Mouse (Mus musculus) liver, embryonic 11.5 days (tissue): Measurements from ENCODE around the gene Lurap1. TPM values are rescaled to one million over a fixed set of nuclear protein-coding genes. Genes with fewer than 3 reads are reported as not detected.

ENCODE experiments used
- ATAC-seq: fragments of 200-750 bp; cut with Nextera tagmentation; replicated peaks from 2 replicates; pipeline ENCODE4 v1.8.0; 2017; ENCODE audit warnings: moderate number of reproducible peaks, mild to moderate bottlenecking, moderate TSS enrichment, moderate library complexity; ENCODE audit not compliant: low FRiP score
- DNase-seq: peaks from one replicate; pipeline ENCODE4 v3.0.0-alpha.2; 2017; ENCODE audit warnings: low spot score
- H3K27ac ChIP-seq: fragments of 300-500 bp; sonication (generic); 2 replicates; pipeline ENCODE4 v1.5.1; 2014; ENCODE audit warnings: mild to moderate bottlenecking, low read depth, low read length, control low read depth
- H3K27me3 ChIP-seq: fragments of 300-500 bp; sonication (generic); replicated peaks from 2 replicates; pipeline ENCODE4 v1.6.1; 2014; ENCODE audit warnings: low read length, mixed read lengths; ENCODE audit not compliant: control insufficient read depth, insufficient read depth
- H3K36me3 ChIP-seq: fragments of 300-500 bp; sonication (generic); 2 replicates; pipeline ENCODE4 v1.6.1; 2014; ENCODE audit warnings: mild to moderate bottlenecking, low read length, moderate library complexity, mixed read lengths; ENCODE audit not compliant: control insufficient read depth, insufficient read depth
- H3K4me1 ChIP-seq: fragments of 300-500 bp; sonication (generic); replicated peaks from 2 replicates; pipeline ENCODE4 v1.6.1; 2014; ENCODE audit warnings: low read length, mixed read lengths; ENCODE audit not compliant: control insufficient read depth, insufficient read depth
- H3K4me2 ChIP-seq: fragments of 300-500 bp; sonication (generic); 2 replicates; pipeline ENCODE4 v1.6.1; 2014; ENCODE audit warnings: mild to moderate bottlenecking, control low read depth, moderate library complexity
- H3K4me3 ChIP-seq: fragments of 300-500 bp; sonication (generic); 2 replicates; pipeline ENCODE4 v1.5.1; 2014; ENCODE audit warnings: low read depth, low read length, control low read depth
- H3K9ac ChIP-seq: fragments of 300-500 bp; sonication (generic); 2 replicates; pipeline ENCODE4 v1.6.1; 2014; ENCODE audit warnings: low read depth, low read length, control low read depth
- H3K9me3 ChIP-seq: fragments of 300-500 bp; sonication (generic); 2 replicates; pipeline ENCODE4 v1.6.1; 2016; ENCODE audit warnings: low read length, inconsistent platforms, mixed read lengths; ENCODE audit not compliant: control insufficient read depth
- whole genome bisulfite sequencing: fragments of 180-500 bp; shearing (Covaris S2); extraction: QIAGEN DNeasy Blood & Tissue Kit; methylation state at CpG from one replicate; pipeline ENCODE4 v1.1.7; 2014; 5-methylcytosine and 5-hydroxymethylcytosine counted together
- polyA plus RNA-seq: library from polyadenylated mRNA; unstranded; fragments of >200 nt; fragmentation: Nextera tagmentation; extraction: Ambion mirVana; gene quantifications from 2 replicates; pipeline ENCODE4 v1.2.1, GENCODE M21; 2014

The Lurap1 gene
- polyA plus RNA-seq, 1 experiment from 2014 or later = 1.1 TPM

DNA sequence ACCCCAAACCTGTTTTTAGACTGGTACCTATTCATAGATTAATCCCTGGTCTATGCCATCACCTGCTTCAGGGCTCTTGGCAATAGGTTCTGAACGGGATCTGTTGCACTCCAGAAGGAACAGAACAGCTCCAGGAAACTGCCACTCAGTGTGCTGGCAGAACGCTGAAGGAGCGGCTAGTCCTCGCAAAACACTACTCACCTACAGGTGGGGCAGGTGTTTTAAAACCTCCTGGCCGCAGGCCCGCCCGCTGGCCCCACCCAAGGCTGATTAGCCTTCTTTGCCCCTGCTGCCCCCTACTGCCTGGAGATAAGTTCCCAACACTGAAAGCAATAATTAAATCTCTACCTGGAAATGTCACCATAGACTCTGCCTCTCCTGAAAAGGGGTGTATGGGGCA lies 16.3 kb upstream of the Lurap1 start, which contains the start of gene Tspan1:
Gene Tspan1 (minus strand): TSS at position 198 of the 400 bp plus-strand sequence.
- no peak within 1 kb of the TSS for H3K9ac ChIP-seq
- DNase-seq = no peak
- no peaks in the 10 kb centered on the region; the same call in 1 of the 2 replicates for H3K4me1 ChIP-seq
- no peaks in the 10 kb centered on the region for H3K36me3 ChIP-seq
- H3K4me3 ChIP-seq = no peak within 1 kb of the TSS
- H3K4me2 ChIP-seq = no peak within 1 kb of the TSS
- no peaks in the 10 kb centered on the region for H3K27me3 ChIP-seq
- ATAC-seq = no peak
- WGBS = 26% methylated on average over 7 of the region's 7 CpGs
- H3K27ac ChIP-seq = no peak within 1 kb of the TSS
- no peaks in the 10 kb centered on the region for H3K9me3 ChIP-seq

DNA sequence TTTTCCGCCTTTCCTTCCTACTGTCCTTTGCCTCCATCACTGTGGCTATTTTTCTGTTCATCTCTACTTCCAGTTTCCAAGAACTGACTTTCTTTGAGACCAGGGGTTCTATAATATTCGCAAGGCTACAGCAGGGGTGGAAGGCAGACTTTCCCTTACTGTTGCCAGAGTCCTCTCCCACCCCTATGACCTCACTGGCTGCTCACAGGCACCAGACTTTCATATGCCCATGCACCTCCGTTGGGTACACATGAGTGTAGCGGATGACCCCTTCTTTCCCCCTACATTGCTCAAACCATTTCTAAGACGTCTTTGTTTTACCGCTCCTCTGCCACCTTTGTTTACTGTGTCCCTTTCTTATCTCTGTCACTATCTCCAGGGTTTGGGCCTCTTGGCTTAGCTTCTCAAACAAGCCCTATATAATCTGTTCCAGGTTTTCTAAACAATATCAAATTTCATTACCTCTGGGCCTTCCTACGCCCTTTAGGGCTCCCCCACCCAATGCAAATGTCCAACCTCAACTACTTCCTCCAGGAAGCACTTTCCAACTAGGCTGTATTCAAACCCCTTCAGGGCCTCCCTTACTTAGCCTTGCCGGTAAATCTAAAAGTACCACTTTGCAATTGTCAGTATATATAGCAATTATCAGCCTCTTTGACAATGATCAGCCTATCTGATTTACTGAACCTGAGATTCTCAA lies 14.7 kb upstream of the Lurap1 start:
- no peak for DNase-seq
- no peak overlapping the region for H3K4me2 ChIP-seq
- H3K9ac ChIP-seq = no peak overlapping the region
- H3K9me3 ChIP-seq = no peaks in the 10 kb centered on the region
- H3K4me3 ChIP-seq = no peak overlapping the region
- H3K4me1 ChIP-seq = no peaks in the 10 kb centered on the region; the same call in 1 of the 2 replicates
- H3K27me3 ChIP-seq = no peaks in the 10 kb centered on the region
- ATAC-seq = no peak
- WGBS = 54% methylated on average over 8 of the region's 8 CpGs
- H3K36me3 ChIP-seq = no peaks in the 10 kb centered on the region; the same call in 1 of the 2 replicates
- no peak overlapping the region for H3K27ac ChIP-seq

DNA sequence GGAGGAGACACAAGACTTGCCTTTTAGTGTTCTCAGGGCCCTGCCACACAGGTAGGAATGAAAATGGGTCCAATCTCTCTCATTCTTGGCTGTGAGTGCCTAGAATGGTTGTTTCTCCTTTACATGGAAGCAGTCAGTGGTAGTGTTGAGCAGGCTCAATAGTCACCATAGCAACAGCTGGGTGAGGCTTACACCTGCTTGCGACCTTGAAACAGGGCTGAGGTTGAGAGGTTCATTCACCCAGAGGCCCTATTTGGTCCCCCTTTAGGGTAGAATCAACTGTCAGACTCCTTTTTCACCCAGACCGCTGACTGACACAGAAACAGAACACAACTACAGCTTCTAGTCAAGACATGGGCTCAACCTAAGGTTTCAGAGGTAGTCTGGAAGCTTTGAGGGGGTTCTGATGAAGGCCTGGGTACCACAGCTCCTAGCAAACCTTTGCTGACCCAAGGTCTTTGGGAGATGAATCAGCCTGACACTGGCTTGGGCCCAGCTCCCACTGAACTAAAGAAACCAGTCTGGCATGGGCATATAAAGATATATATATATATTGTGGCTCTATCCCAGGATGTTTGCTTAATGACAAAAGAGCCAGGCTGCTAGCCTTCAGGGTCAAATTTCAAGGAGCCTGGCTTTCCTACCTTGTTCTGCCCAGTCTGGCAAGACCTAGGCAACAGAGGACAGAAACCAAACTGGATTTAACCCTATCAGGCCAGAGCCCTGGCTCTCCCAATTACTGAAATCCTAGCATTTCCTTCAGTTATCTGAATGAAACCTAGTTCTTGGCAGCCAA lies 13.8 kb upstream of the Lurap1 start:
- H3K27ac ChIP-seq = no peak overlapping the region
- DNase-seq (no peak), ATAC-seq (no peak)
- H3K4me3 ChIP-seq = no peak overlapping the region
- H3K4me2 ChIP-seq = no peak overlapping the region
- no peaks in the 10 kb centered on the region for H3K9me3 ChIP-seq
- H3K4me1 ChIP-seq = no peaks in the 10 kb centered on the region; the same call in 1 of the 2 replicates
- H3K27me3 ChIP-seq = no peaks in the 10 kb centered on the region
- WGBS = 77% methylated on average over 2 of the region's 2 CpGs
- H3K36me3 ChIP-seq = no peaks in the 10 kb centered on the region; the same call in 1 of the 2 replicates
- H3K9ac ChIP-seq = no peak overlapping the region

DNA sequence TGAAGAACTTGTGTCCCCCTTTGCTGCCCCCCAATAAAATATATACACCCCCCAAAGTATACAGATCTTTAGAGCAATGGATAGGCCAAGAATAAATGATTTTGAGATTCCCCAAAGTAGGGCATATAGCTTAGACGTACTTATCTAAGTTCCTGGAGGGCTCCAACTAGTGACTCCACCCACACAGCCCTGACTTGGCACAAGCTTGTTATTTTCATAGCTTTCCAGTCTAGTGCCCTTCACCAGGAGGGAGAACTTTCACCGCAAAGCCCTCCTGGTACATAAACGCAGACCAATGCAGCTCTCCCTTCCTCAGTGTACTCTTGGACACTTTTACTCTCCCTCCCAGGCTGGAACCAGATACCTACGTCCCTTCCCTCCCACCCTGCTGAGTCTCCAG lies 11.0 kb upstream of the Lurap1 start:
- H3K27me3 ChIP-seq = no peaks in the 10 kb centered on the region
- H3K9ac ChIP-seq = no peak overlapping the region

DNA sequence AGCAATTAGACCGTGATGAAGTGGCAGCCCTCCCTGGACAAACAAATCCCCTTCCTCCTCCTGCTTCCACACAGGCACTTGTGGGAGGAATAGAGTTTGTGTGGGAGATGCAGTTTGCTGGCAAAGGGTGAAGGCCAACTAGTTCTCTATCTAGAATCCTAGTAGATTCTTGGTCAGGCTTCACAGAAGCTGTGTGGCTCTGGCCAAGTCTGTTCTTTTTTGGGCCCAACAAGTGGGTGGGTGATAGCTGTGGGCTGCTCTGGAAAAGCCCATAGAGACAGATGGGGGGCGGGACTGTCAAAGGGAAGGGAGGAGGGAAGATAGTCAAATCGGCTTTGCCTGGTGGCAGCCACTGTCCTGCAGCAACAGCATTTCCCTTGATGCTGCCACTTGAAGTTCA lies 9.6 kb upstream of the Lurap1 start:
- WGBS = 77% methylated on average over 3 of the region's 3 CpGs
- Histone ChIP-seq H3K36me3 (peaks cover 26% of the 10 kb centered on the region), H3K27me3 (no peaks in the 10 kb centered on the region), H3K4me2 (no peak overlapping the region), H3K27ac (no peak overlapping the region), H3K9ac (no peak overlapping the region), H3K4me1 (no peaks in the 10 kb centered on the region; the same call in 1 of the 2 replicates), H3K9me3 (no peaks in the 10 kb centered on the region), H3K4me3 (no peak overlapping the region)
- no peak for ATAC-seq
- no peak for DNase-seq

More for the DNA sequence above, 11.0 kb upstream of the Lurap1 start:
- H3K4me2 ChIP-seq = no peak overlapping the region
- H3K4me3 ChIP-seq = no peak overlapping the region
- H3K4me1 ChIP-seq = no peaks in the 10 kb centered on the region; the same call in 1 of the 2 replicates
- 73% methylated on average over 4 of the region's 4 CpGs for WGBS
- ATAC-seq (no peak), DNase-seq (no peak)
- no peaks in the 10 kb centered on the region for H3K9me3 ChIP-seq
- H3K36me3 ChIP-seq = peaks cover 14% of the 10 kb centered on the region; the same call in 1 of the 2 replicates
- no peak overlapping the region for H3K27ac ChIP-seq

DNA sequence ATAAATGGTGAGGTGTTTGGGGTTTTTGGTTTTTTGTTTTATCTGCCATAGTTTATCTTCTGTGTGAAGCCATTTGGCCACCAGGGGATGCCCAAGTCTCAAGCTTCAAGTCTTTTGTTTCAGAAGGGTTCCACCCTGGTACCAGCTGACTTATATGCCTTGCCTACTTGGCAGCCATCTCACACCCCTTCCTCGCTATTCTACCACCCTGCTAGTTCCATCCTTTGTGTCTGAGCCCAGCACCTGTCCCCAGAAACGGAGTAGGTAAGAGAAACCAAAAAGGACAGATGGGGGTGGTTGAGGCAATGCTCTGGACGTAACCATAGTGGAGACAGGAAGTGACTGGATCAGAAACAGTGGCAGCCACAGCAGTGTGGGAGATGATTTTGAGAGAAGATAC lies 8.8 kb upstream of the Lurap1 start:
- Histone ChIP-seq H3K27me3 (no peaks in the 10 kb centered on the region), H3K4me1 (no peaks in the 10 kb centered on the region; the same call in 1 of the 2 replicates), H3K9me3 (no peaks in the 10 kb centered on the region), H3K4me2 (no peak overlapping the region), H3K36me3 (peaks cover 34% of the 10 kb centered on the region), H3K9ac (no peak overlapping the region), H3K4me3 (no peak overlapping the region), H3K27ac (no peak overlapping the region)
- 69% methylated on average over 3 of the region's 3 CpGs for WGBS
- ATAC-seq (no peak), DNase-seq (no peak)

DNA sequence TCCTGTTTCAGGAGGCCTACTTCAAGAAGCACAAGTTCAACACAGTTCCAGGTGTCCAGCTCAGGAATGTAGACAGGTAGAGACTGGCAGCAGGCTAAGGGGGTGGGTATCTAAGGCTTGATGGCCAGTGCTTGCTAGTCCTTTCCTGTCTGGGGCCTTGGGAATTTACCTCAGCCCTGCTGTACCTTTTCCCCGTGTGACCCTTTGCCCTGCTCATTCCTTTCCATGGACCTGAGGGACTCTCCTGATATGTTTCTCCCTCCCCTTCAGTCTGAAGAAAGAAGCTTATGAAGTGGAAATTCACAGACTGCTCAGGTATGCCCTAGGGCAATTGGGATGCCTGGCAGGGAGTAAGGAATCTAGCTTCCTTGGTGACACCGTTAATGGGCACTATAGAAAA lies 6.7 kb upstream of the Lurap1 start:
- 92% methylated on average over 2 of the region's 2 CpGs for WGBS

DNA sequence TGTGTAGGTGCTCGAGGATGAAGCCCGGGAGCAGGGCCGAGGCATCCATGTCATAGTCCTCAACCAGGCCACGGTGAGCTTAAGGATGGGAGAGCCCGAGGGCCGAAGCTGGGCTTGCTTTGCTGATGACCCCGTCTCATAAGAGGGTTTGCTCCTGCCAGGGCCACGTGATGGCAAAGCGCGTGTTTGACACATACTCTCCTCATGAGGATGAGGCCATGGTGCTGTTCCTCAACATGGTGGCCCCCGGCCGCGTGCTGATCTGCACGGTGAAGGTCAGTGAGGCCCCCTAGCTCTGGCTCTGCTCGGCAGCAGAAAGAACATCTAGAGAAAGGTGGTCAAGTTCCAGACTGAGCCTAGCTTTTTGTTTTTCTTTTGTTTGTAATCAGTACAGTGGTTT lies 1.6 kb upstream of the Lurap1 start:
- DNase-seq = no peak
- no peak overlapping the region for H3K4me3 ChIP-seq
- H3K4me1 ChIP-seq = peaks cover 6% of the 10 kb centered on the region; the same call in 1 of the 2 replicates
- no peak overlapping the region for H3K27ac ChIP-seq
- no peak overlapping the region for H3K9ac ChIP-seq
- peaks cover 45% of the 10 kb centered on the region for H3K36me3 ChIP-seq
- no peaks in the 10 kb centered on the region for H3K27me3 ChIP-seq
- no peak for ATAC-seq
- no peaks in the 10 kb centered on the region for H3K9me3 ChIP-seq
- H3K4me2 ChIP-seq = no peak overlapping the region
- WGBS = 93% methylated on average over 15 of the region's 15 CpGs

More for the DNA sequence above, 6.7 kb upstream of the Lurap1 start:
- no peak for ATAC-seq
- H3K4me2 ChIP-seq = no peak overlapping the region
- H3K4me1 ChIP-seq = no peaks in the 10 kb centered on the region
- no peaks in the 10 kb centered on the region for H3K27me3 ChIP-seq
- H3K9me3 ChIP-seq = no peaks in the 10 kb centered on the region
- peaks cover 48% of the 10 kb centered on the region for H3K36me3 ChIP-seq
- H3K27ac ChIP-seq = no peak overlapping the region
- H3K9ac ChIP-seq = no peak overlapping the region
- H3K4me3 ChIP-seq = no peak overlapping the region
- DNase-seq = no peak
